1 mouse cellular context compared by ENCODE assay signal in the genomic region with DNA sequence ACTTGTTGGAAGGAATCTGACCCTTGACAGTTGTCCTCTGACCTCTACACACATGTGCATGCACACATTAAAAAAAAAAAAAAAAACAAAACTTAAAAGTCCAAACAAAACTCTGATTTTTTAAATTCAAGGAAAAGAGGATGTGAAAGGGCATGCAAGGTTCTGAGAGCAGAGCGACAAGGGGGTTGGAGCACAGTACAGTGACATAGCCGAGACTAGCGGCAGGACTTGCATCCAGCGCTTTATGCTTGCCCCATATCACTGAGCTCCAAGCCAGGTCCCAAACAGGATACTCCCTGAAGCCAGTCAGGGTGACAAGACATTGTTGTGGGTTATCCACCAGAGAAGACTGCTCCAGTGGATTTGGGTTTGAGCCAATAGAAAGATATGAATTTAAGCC.
A peak's percentile ranks its signal among the peaks of the same experiment; 100 is the strongest.
TF ChIP-seq lines count a peak whose summit lies in the region.

No protein-coding gene starts in this region.

TF ChIP-seq in CH12.LX, 34 proteins besides CTCF, POLR2A, EP300 and RAD21:
- TF ChIP-seq IRF4 (IDR thresholded peaks at IDR 0.05; ENCODE audit: low read depth, low read length) (peak; percentile 94), SIN3A (IDR thresholded peaks at IDR 0.05; ENCODE audit: low read length) (peak; percentile 78), GABPA (IDR thresholded peaks at IDR 0.05; ENCODE audit: insufficient replicate concordance, low read depth, low read length) (no peak), USF2 (conservative IDR thresholded peaks at IDR 0.05; ENCODE audit: low read depth, low read length) (no peak), ZNF384 (IDR thresholded peaks at IDR 0.05; ENCODE audit: low read depth, low read length) (peak; percentile 78), ELF1 (IDR thresholded peaks at IDR 0.05; ENCODE audit: low read depth, low read length) (no peak), E2F4 (IDR thresholded peaks at IDR 0.05; ENCODE audit: insufficient replicate concordance, low read depth, low read length) (no peak), NELFE (IDR thresholded peaks at IDR 0.05; ENCODE audit: low read depth, low read length) (no peak), TCF12 (IDR thresholded peaks at IDR 0.05; ENCODE audit: low read depth, low read length) (0 out of 2 replicates have a peak, but pooled peaks have one; percentile 13), RCOR1 (conservative IDR thresholded peaks at IDR 0.05; ENCODE audit: low read depth, low read length) (0 out of 2 replicates have a peak, but pooled peaks have one; percentile 47), CHD1 (IDR thresholded peaks at IDR 0.05; ENCODE audit: low read depth, low read length) (peak; percentile 60; the same call in 1 of the 2 replicates), BHLHE40 (IDR thresholded peaks at IDR 0.05; ENCODE audit: low read depth, low read length) (no peak; the same call in 1 of the 2 replicates), MEF2A (IDR thresholded peaks at IDR 0.05; ENCODE audit: borderline replicate concordance, low read depth, low read length) (no peak), HCFC1 (IDR thresholded peaks at IDR 0.05; ENCODE audit: low read depth, low read length) (no peak)
